In genomic region chr5:53591683-53592050, GRCm38 (mm10) we compare ENCODE assay signal across 8 mouse cellular contexts.
DNase-seq lines count a peak whose midpoint lies in the region; ATAC-seq and TF ChIP-seq lines count a peak whose summit lies in the region.

No protein-coding gene starts in this region.

- H3K4me2 ChIP-seq in heart, embryonic 16.5 days (ENCODE audit: low read depth, low read length) = peak overlapping the region; percentile 91
- peak overlapping the region; percentile 63 for H3K4me2 ChIP-seq in forebrain, embryonic 16.5 days (ENCODE audit: low read length)

- no peaks in the 10 kb centered on the region for H3K9me3 ChIP-seq in heart, embryonic 16.5 days (replicated peaks; ENCODE audit: control insufficient read depth, low read length)
- H3K9me3 ChIP-seq in ES-Bruce4 (replicated peaks; ENCODE audit: control insufficient read depth, insufficient read depth, low read length, poor library complexity, severe bottlenecking) = no peaks in the 10 kb centered on the region
- no peaks in the 10 kb centered on the region for H3K9me3 ChIP-seq in forebrain, embryonic 16.5 days (ENCODE audit: control insufficient read depth, low read length)
- H3K9me3 ChIP-seq in midbrain, embryonic 10.5 days (replicated peaks) = no peaks in the 10 kb centered on the region

- H3K4me3 ChIP-seq in heart, embryonic 16.5 days (ENCODE audit: low read length) = peak overlapping the region; percentile 90
- peak overlapping the region; percentile 99 for H3K4me3 ChIP-seq in ES-Bruce4 (ENCODE audit: low read depth, low read length)
- peak overlapping the region; percentile 69 for H3K4me3 ChIP-seq in forebrain, embryonic 16.5 days (replicated peaks; ENCODE audit: low read length)
- H3K4me3 ChIP-seq in midbrain, embryonic 10.5 days = peak overlapping the region; percentile 92

- no peak for TF ChIP-seq EP300 in ES-Bruce4 (IDR thresholded peaks at IDR 0.05; ENCODE audit: insufficient read depth, low read depth, low read length)

- no peak for TF ChIP-seq CTCF in ES-Bruce4 (IDR thresholded peaks at IDR 0.05; ENCODE audit: low read depth, low read length)

- WGBS in heart, embryonic 16.5 days = 4% methylated on average over 8 of the region's 8 CpGs
- 1% methylated on average over 8 of the region's 8 CpGs for WGBS in forebrain, embryonic 16.5 days
- 3% methylated on average over 8 of the region's 8 CpGs for WGBS in midbrain, embryonic 10.5 days

- no peak for TF ChIP-seq POLR2A in ES-Bruce4 (IDR thresholded peaks at IDR 0.05; ENCODE audit: insufficient read depth, low read length)

- H3K27me3 ChIP-seq in heart, embryonic 16.5 days (ENCODE audit: control insufficient read depth, insufficient read depth, low read length) = no peaks in the 10 kb centered on the region
- no peaks in the 10 kb centered on the region for H3K27me3 ChIP-seq in ES-Bruce4 (ENCODE audit: control insufficient read depth, insufficient read depth, low read length, poor library complexity, severe bottlenecking)
- no peaks in the 10 kb centered on the region for H3K27me3 ChIP-seq in forebrain, embryonic 16.5 days (replicated peaks; ENCODE audit: control insufficient read depth, insufficient read depth, low read length)
- H3K27me3 ChIP-seq in midbrain, embryonic 10.5 days (ENCODE audit: low read depth, poor library complexity, severe bottlenecking) = peaks cover 8% of the 10 kb centered on the region; the same call in 1 of the 2 replicates

- H3K4me1 ChIP-seq in heart, embryonic 16.5 days (ENCODE audit: control insufficient read depth, insufficient read depth, low read length) = peaks cover 20% of the 10 kb centered on the region
- H3K4me1 ChIP-seq in ES-Bruce4 (ENCODE audit: control insufficient read depth, insufficient read depth, low read length) = peaks cover 4% of the 10 kb centered on the region
- H3K4me1 ChIP-seq in forebrain, embryonic 16.5 days (replicated peaks; ENCODE audit: control insufficient read depth, insufficient read depth, low read length) = peaks cover 18% of the 10 kb centered on the region
- peaks cover 39% of the 10 kb centered on the region for H3K4me1 ChIP-seq in midbrain, embryonic 10.5 days

- no peaks in the 10 kb centered on the region for H3K36me3 ChIP-seq in heart, embryonic 16.5 days (ENCODE audit: control insufficient read depth, insufficient read depth)
- H3K36me3 ChIP-seq in ES-Bruce4 (ENCODE audit: control insufficient read depth, insufficient read depth, low read length, poor library complexity, severe bottlenecking) = no peaks in the 10 kb centered on the region
- H3K36me3 ChIP-seq in forebrain, embryonic 16.5 days (ENCODE audit: control insufficient read depth, insufficient read depth) = no peaks in the 10 kb centered on the region
- no peaks in the 10 kb centered on the region for H3K36me3 ChIP-seq in midbrain, embryonic 10.5 days

- peak overlapping the region; percentile 97 for H3K9ac ChIP-seq in heart, embryonic 16.5 days (ENCODE audit: low read length)
- peak overlapping the region; percentile 99 for H3K9ac ChIP-seq in ES-Bruce4 (ENCODE audit: low read depth, poor library complexity, severe bottlenecking)
- peak overlapping the region; percentile 85 for H3K9ac ChIP-seq in forebrain, embryonic 16.5 days (replicated peaks; ENCODE audit: low read depth, low read length)

- peak overlapping the region; percentile 100 for H3K27ac ChIP-seq in heart, embryonic 16.5 days (ENCODE audit: low read length)
- peak overlapping the region; percentile 85 for H3K27ac ChIP-seq in ES-Bruce4 (ENCODE audit: insufficient read depth, low read length)
- H3K27ac ChIP-seq in forebrain, embryonic 16.5 days (ENCODE audit: low read length) = peak overlapping the region; percentile 99; the same call in 1 of the 2 replicates
- H3K27ac ChIP-seq in midbrain, embryonic 10.5 days (replicated peaks) = peak overlapping the region; percentile 99

- no peak for ATAC-seq in heart, embryonic 16.5 days (replicated peaks; ENCODE audit: extremely low read depth, insufficient read depth, low FRiP score)
- ATAC-seq in forebrain, embryonic 16.5 days = no peak

- no peak for DNase-seq in heart, postnatal 4 days
- DNase-seq in midbrain, embryonic 10.5 days (ENCODE audit: low spot score) = no peak
- no peak for DNase-seq in right cerebral cortex, postnatal 14 days
- DNase-seq in frontal cortex, postnatal 14 days (ENCODE audit: low spot score in 2 of 2) = no peak
- no peak for DNase-seq in testis, postnatal 14 days (ENCODE audit: low spot score)
